Mouse (Mus musculus) WW6 (cell line): ENCODE data around the gene Rnf126.

Experiments used
- DNase-seq: peaks from one replicate; pipeline ENCODE4 v3.0.0-alpha.2; 2013; ENCODE audit warnings: low read depth, low spot score

Rnf126 gene

DNA sequence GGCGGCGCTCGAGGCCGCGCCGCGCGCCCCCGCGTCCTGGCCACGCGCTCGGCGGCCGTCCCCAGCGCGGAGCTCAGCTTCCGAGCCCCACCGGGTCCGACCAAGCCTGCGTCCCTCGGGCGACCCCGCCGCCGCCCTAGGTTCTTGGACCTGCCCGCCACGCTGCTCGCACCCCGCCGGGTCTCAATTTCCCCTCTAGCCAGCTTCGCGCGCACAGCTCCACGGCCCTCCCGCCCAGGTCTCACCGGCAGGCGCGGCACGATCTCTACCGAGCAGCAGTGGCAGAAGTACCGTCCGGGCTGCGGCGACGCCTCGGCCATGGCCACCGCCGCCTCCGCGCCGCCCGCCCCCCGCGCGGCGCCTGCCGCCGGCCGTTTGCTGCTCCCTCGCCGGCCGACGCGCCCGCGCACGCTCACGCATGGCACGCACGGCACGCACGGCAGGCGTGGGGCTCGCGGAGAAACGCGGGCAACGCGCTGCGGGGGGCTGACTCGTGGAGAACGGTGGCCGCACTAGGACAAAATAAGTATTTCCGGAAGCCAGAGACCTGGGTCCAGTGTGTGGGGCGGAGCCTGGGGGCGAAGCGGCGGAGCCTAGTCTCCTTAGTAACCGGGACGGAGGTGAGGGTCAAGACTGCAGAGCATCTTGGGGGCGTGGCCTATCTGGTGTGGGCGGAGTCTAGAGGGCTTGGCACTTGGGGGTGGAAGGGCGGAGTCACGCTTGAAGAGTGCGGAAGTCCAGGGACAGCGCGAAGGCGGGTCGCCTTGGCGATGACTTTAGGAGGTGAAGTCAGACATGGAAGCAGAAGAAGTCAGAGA is at the start of gene Rnf126:
Gene Rnf126 (minus strand): TSS at position 445 of the 818 bp plus-strand sequence.
- DNase-seq: peak; percentile 99

DNA sequence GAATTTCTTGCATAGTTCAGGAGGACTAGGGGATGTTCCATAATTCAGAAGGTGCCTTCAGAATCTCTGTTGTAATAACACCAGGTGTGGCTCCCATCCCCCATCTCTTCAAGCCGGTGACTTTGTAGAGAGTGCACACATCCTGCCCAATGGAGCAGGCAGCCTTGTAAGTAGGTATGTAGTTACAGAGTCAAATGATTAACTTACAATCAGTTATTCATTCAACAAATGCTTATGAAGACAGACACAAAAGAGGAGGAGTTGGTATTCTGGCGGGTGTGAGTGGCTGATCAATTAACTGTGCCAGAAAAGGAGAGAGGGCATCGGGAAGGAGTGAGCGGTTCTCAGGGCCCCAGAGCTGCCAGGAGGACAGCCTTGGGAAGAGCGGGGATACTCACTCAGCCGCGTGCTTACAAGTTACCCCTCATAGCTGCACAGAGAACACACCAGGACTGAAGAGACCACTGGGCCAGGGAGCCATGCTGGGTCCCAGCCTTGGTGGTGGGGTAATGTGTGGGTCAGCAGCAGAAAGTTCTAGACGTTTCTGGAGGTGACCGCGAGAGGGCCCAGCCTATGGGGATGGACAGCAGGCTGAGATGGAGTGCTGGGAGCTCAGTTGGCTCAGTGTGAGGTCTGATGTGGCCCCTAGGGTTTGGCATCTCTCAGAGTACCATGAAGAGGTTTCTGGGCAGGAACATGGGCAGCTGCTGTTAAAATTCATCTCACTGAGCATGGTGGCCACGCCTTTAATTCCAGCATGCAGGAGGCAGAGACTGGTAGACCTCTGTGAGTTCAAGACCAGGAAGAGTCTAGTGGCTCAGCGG is 49.1 kb upstream of the Rnf126 start:
- DNase-seq: no peak

GRCm38 (mm10) chr10:79814271-79814842 is 47.6 kb upstream of the Rnf126 start:
- no peak for DNase-seq

DNA sequence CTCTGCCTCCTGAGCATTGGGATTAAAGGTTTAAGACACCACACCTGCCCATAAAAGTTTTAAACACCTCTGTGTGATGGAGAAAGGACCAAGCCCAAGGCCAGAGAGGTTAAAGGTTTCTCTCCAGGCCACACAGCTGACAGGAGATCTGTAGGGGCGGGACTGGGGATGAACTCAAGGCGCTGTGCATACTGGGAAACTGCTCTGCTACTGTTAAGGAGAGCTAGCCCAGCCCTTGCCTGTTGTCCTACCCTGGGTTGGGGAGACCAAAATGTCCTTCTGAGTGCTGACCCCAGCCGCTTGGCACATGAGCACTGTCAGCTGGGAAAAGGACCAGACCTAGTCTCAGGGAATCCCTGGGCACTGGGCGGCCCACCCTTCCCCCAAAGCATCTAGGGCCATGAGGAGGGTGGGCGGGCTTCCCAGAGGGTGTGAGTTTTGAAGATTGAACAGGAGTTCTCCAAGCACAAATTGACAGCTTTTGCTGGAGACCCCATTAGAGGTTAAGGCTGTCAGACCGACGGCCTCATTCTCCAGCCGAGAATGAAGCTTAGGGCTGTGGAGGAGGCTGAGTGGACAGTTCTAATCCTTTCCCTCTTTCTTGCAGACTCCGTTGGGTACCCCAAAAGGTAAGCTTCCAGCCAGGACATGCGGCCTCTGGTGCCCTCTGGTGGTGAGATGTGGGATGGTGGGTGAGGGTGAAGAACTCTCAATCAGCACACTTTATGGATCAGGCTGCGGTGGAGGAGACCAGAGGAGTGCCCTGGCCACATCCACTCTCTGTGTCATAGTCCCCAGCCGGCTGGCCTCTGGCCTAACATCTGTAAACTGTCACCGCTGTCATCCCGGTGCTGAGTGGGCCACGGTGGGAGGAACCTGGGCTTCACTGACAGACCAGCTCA is 45.2 kb upstream of the Rnf126 start:
- DNase-seq: no peak

DNA sequence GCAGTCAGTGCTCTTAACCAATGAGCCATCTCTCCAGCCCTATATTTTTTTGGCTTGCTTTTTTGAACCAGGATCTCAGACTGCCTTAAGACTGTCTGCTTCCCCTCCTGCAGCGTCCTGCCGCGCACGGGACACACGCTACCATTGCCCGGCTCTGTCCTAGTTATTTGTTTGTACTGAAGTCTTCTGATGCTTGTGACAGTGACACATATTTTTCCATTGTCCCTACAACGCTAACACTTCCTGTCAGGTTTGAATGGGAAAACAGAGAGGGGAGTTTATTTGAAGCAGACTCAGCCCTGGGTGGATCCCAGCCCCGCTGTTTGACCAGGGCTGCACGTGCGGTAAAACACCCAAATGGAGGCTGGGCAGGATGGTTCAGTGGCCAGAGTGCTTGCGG is 42.0 kb upstream of the Rnf126 start:
- DNase-seq: no peak

DNA sequence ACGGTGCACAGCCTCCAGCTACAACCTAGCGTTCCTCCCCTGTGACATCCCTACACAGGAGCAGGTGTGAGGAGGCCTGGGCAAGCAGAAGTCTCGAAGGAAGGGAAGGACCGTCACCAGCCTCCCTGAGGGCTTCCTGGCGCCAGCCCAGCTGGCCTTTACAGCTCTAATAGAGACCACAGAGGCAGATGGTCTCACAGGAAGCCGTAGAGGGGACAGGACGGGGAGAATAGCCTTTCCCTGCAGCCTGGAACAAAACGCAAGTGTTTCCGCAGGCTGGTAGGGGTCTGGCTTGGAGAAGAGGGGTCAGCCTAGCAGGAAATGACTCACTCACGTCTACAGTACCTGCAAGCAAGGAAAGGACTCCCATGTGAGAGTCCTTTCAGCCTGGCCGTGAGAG is 41.1 kb upstream of the Rnf126 start:
- DNase-seq: no peak

- DNase-seq: no peak
Measured at GRCm38 (mm10) chr10:79806972-79807371, 40.2 kb upstream of the Rnf126 start.

DNA sequence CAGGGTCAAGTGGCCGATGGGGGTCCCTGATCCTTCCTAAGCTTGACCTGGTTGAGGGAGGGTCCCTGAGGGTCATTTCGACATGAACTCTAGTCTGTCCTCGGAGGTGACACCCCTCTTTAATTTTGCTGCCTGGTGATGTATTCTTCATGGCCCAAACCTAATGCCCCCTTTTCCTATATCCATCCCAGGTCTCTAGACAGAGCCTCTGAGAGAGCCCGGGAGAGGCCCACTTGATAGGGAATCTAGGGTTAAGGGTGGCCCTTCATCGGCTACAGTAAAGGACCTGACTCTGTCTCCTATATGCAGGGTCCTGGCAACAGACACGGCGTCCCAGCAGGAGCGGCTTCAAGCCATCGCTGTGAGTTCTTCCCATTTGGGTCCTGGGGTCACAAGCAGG is 39.6 kb upstream of the Rnf126 start:
- no peak for DNase-seq

DNA sequence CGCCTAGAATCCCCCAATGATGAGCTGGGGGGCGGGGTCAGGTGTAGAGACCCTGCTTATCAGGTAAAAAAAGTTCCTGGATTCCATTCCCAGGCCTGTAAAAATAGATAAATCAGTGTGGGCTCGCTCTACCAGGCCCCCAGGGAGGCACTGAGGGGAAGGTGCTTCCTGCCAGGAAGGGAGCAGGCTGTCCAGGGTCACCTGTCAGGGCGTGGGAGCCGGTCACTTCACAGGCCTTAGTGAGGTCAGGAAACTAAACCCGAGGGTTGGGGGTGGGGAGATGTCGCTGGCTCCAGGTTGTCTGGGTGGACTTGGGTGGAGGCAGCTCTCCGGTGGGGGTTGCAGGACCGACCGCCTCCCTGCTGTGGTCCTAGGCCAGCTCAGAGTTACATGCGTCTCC is 38.9 kb upstream of the Rnf126 start:
- no peak for DNase-seq

DNA sequence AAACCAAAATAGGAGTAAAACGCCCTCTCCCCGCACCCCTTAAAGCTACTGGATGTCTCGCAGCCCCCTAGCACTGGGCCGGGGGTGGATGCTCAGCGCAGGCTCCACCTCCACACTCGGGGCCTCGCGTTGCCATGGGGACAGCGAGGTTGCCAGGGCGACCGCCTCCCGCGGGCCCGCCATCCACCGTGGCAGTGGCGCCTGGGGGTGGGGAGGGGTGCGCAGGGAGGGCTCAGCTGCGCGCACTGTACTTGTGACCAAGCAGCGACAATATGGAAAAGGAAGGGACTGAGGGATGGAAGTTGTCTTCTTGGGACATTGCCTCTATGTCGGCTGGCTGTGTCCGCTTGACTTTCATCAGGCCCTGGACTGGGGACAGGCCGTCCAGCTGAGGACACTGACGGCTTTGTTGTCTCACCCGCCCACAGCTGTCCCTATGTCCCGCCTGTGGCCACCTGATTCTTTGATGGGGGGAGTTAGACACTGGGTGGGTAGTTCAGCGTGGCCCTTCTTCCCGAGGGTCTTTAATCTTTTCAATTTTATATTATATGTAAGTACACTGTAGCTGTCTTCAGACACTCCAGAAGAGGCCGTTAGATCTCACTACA is 37.1 kb upstream of the Rnf126 start:
- no peak for DNase-seq

DNA sequence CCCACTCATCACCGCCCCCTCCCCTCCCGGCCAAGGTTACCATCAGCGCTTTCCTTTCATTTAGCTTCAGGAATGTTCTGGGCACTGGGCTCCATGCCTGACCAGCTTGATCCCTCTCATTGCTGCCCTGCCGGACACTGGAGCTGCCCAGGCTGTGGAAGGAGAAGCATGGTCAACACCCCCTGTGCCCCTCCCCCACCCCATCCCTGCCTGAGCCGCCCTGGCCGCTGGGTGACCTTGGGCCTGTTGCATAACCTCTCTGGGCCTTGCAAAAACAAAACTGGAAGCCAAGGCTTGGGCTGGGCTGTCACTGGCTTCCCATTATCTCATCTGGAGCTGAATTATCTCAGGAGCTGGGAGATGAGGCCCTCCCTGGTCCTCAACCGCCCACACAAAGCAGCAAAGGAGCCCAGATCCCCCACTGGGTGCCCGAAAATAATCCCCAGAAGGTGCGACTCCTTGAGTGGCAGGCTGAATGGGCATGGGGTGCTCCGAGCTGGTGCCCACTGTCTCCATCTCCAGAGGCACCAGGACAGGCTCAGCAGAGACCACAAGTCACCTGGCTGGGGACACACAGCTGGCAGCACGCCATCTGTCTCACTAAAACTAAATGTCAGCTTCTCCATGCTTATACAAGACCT is 35.7 kb upstream of the Rnf126 start:
- DNase-seq: no peak

GRCm38 (mm10) chr10:79801837-79802236 is 35.1 kb upstream of the Rnf126 start:
- no peak for DNase-seq

DNA sequence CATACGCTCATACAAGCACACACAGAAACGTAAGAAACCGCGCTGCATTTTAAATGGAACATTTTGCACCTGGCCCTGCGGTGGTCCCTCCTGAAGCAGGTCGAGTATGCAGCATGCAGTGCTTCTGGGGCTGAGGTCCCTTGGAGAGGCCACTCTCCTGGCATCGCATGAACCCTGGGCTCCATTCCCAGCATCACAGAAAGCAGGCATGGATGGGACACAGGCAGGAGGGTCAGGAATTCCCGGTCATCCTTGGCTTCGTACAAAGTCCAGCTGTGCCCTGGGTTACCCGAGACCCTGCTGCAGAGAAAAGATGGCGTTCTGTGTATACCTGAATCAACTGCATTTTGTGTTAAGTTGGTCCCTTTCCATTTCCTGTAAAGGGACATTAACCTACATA is 33.8 kb upstream of the Rnf126 start:
- DNase-seq: no peak

GRCm38 (mm10) chr10:79798289-79798928 is 31.7 kb upstream of the Rnf126 start:
- no peak for DNase-seq

- DNase-seq: no peak
Measured at GRCm38 (mm10) chr10:79797326-79797725, 30.6 kb upstream of the Rnf126 start.

DNA sequence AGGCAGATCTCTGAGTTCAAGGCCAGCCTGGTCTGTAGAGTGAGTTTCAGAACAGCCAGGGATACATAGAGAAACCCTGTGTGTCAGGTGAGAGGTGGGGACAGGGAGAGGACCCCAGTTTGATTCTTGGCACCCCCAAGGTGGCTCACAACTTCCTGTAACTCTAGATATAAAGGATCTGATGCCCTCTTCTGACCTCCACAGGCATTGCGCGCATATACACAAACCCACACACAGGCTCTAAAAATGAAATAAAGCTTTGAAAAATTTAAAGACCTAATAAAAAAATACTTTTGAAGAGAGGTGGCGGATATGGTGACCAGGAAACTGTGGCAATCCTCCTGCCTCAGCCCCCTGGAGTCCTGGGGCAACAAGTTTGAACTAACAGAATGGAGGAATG is 29.2 kb upstream of the Rnf126 start:
- DNase-seq: no peak

- no peak for DNase-seq
Measured at GRCm38 (mm10) chr10:79794491-79794931, 27.8 kb upstream of the Rnf126 start.

- DNase-seq: no peak
Measured at GRCm38 (mm10) chr10:79793738-79794490, 27.2 kb upstream of the Rnf126 start.

GRCm38 (mm10) chr10:79793051-79793737 is 26.4 kb upstream of the Rnf126 start, which contains the start of gene Palm:
Palm (plus strand) TSS chr10:79793572.
- DNase-seq: no peak
